Mouse (Mus musculus) liver, adult 2 months (tissue): ENCODE results near the gene Arhgef25.

ENCODE experiments used
- CTCF ChIP-seq: fragments of 200-500 bp; IDR thresholded peaks from 2 replicates; pipeline ENCODE4 v1.5.1; 2011; ENCODE audit warnings: low read depth, low read length, control low read depth
- POLR2A ChIP-seq: fragments of 200-500 bp; IDR thresholded peaks from 2 replicates; pipeline ENCODE4 v1.6.1; 2011; ENCODE audit warnings: low read length, control low read depth; ENCODE audit not compliant: insufficient read depth; ENCODE audit errors: extremely low read depth

- TF ChIP-seq CTCF (no peak), POLR2A (0 out of 2 replicates have a peak, but pooled peaks have one; percentile 17)
These were observed 24.1 kb downstream of the Arhgef25 start for GRCm38 (mm10) chr10:127165654-127166403.
